Mouse (Mus musculus): Measurements from ENCODE around the gene Fosb.

The Fosb gene

DNA sequence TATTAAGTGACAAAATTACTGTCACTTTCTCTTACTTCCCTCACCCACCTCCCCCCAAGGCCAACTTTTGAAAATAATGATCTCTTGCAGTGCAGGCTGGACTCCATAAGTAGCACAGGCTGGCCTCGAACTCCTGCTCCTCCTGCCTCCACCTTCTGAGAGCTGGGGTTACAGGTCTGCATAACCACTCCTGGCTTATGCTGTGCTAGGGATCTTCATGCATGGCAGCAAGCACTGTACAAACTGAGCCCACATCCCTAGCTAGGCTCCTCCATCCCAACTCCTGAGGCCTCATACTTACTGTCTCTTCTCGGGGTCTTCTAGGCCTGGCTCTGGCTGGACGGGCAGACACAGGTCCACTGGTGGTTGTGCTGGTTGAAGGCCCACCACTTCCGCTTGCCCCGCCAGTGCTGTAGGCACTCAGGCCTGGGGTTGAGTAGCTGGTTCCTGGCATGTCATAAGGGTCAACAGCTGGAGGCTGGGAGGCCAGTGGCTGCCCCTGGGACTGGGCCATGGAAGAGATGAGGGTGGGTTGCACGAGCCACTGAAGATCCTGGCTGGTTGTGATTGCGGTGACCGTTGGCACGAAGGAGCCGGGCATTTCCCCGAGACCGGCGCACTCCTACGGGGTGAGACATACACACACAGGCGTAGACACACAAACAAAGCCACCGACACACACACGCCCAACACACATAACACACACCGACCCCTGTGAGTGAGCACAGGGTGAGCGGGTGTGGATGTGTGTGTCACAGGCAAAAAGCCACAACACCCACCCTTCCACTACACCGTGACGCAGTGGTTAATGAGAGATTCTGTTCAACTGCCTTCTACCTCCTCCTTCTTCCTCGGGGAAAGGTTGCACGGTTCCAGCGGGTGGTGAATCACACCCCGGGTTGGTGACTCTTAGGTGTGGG, 2.8 kb downstream of the Fosb start:
- DNase-seq (ENCODE audit: low spot score in 2 of 2), result no peak

GRCm38 (mm10) chr7:19305796-19306765, 3.8 kb downstream of the Fosb start:
- no peak for DNase-seq (ENCODE audit: low spot score in 2 of 2)

- DNase-seq (ENCODE audit: low spot score in 2 of 2), result no peak
Measured at GRCm38 (mm10) chr7:19305413-19305735, 4.5 kb downstream of the Fosb start.

GRCm38 (mm10) chr7:19304501-19305412, 5.1 kb downstream of the Fosb start:
- no peak for DNase-seq (ENCODE audit: low spot score in 2 of 2)

GRCm38 (mm10) chr7:19303770-19304169, 6.1 kb downstream of the Fosb start:
- peak; percentile 66 to 70 for DNase-seq (ENCODE audit: low spot score in 2 of 2)

- DNase-seq (ENCODE audit: low spot score in 2 of 2), result no peak
Measured at GRCm38 (mm10) chr7:19303046-19303305, 6.9 kb downstream of the Fosb start.

- no peak for DNase-seq (ENCODE audit: low spot score in 2 of 2)
Measured at GRCm38 (mm10) chr7:19302264-19303045, 7.4 kb downstream of the Fosb start.

- DNase-seq (ENCODE audit: low spot score in 2 of 2), result no peak
Measured at GRCm38 (mm10) chr7:19301461-19302263, 8.2 kb downstream of the Fosb start.

DNA sequence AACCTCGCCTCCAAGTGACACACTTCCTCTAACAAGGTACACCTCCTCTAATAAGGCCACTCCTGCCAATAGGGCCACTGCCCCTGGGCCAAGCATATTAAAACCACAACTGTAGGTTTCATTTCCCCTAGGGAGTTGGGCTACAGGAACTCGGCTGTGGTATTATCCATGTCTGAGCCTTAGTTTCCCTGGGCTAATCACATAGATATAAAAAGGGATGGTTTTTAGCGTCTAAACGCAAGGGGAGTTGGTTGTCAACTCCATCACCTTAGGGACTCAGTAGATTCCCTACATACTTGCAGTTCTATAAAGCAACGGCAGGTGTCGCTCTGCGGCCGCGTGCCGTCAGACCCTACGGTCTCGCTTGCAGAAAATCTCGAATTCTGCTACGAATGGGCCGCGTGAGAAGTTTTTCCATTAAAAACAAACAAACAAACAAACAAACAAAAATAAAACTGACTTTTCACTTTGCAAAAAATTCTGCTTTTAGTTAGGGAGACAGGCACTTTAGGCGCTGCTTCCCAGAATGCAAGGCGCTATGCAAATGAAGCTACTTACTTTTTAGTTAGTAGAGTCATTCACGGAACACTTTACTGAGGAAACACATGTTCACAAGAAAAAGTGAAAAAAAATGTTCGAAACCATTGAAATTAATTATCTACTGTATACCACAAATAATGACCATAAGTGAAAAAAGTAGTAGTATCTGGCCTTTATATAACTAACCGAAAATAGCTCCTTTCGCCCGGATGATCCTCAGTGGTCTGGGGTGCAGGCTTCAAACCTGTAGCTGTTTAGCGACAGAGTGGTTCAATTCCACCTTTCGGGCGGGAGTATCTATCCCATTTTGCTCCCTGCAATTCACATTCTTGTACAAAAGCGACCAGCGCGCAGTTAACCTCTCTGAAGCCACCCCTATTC, 9.1 kb downstream of the Fosb start:
- peak; percentile 75 to 82 for DNase-seq (ENCODE audit: low spot score in 2 of 2)

- DNase-seq (ENCODE audit: low spot score in 2 of 2), result peak in 1 of 2 experiments; percentile 54
Measured at GRCm38 (mm10) chr7:19299194-19299593, 10.7 kb downstream of the Fosb start.

GRCm38 (mm10) chr7:19297794-19298193, 12.1 kb downstream of the Fosb start:
- DNase-seq (ENCODE audit: low spot score in 2 of 2), result no peak

- no peak for DNase-seq (ENCODE audit: low spot score in 2 of 2)
Measured at GRCm38 (mm10) chr7:19297034-19297433, 12.8 kb downstream of the Fosb start.

- peak; percentile 97 to 98 for DNase-seq (ENCODE audit: low spot score in 2 of 2)
Measured at GRCm38 (mm10) chr7:19295503-19296185, 14.2 kb downstream of the Fosb start.

DNA sequence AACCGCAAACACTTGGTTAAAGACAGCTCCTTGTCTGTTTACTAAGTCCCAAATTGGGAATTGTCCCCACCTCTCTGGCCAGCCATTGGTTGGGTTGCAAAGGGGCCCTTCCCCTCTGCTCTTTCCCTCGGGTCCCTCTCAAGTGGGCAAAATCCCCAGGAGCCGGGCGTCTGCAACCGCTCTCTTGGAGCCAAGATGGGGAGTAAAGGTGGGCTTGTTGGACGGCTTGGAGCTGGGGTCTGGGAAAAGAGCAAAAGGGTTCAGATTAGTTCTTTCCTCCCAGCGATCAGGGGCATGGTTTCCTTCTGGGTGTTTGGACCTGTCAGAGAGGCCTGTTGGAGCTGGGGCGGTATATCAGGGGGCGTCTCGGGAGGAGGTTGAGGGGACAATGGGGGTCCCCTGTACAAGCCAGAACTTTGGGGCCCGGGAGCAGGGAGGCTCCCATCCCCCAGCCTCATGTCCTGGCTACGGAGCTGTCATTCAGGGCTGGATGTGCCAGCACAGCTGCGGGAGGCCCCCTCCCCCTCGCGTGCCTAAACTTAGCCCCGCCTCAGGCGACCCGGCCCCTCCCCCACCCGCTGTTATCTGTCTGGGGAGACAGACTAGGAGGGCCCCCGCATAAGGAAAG, 18.8 kb downstream of the Fosb start:
- no peak for DNase-seq (ENCODE audit: low spot score in 2 of 2)

- DNase-seq (ENCODE audit: low spot score in 2 of 2), result peak in 1 of 2 experiments; percentile 63
Measured at GRCm38 (mm10) chr7:19284763-19285162, 25.1 kb downstream of the Fosb start.

GRCm38 (mm10) chr7:19283406-19283804, 26.4 kb downstream of the Fosb start:
- peak in 1 of 2 experiments; percentile 54 for DNase-seq (ENCODE audit: low spot score in 2 of 2)

GRCm38 (mm10) chr7:19282791-19283405, 27.0 kb downstream of the Fosb start:
- peak in 1 of 2 experiments; percentile 49 for DNase-seq (ENCODE audit: low spot score in 2 of 2)
